Mouse (Mus musculus): ENCODE measurements at regions not wholly inside any gene's neighbourhood (a gene's known extent, or its start where the extent isn't known, plus 50 kb on each side); places are given as distances from the start of the nearest gene placed in this dataset.

GRCm38 (mm10) chr1:14595961-14596360 is 1497.2 kb downstream of the 4930444P10Rik start:
- no peak for TF ChIP-seq CHD2 (IDR thresholded peaks at IDR 0.05; ENCODE audit: low read length)
- TF ChIP-seq POLR2A (IDR thresholded peaks at IDR 0.05; ENCODE audit: control insufficient read depth in 1 of 2, insufficient read depth in 1 of 2, low read depth in 1 of 2, low read length in 2 of 2, poor library complexity in 1 of 2), result no peak
- no peak for TF ChIP-seq MXI1 (IDR thresholded peaks at IDR 0.05; ENCODE audit: low read depth, low read length)
- TF ChIP-seq CTCF (IDR thresholded peaks at IDR 0.05 in 2 of 3, conservative IDR thresholded peaks at IDR 0.05 in 1 of 3; ENCODE audit: control insufficient read depth in 1 of 3, insufficient read depth in 1 of 3, low read depth in 2 of 3, low read length in 3 of 3, poor library complexity in 1 of 3, severe bottlenecking in 1 of 3), result no peak
- TF ChIP-seq ETS1 (IDR thresholded peaks at IDR 0.05; ENCODE audit: low read depth, low read length), result no peak
- no peak for TF ChIP-seq TAL1 (IDR thresholded peaks at IDR 0.05; ENCODE audit: low read length)
- TF ChIP-seq EP300 (IDR thresholded peaks at IDR 0.05; ENCODE audit: low read depth in 1 of 2, low read length in 2 of 2), result peak in 1 of 2 experiments; percentile 60; a peak in 1 of 4 replicates

All from MEL (cell line).